Mouse (Mus musculus) brain, embryonic 14.5 days (tissue): Measurements from ENCODE around the gene C87499.

Experiments used
- CTCF ChIP-seq: fragments of 200-500 bp; IDR thresholded peaks from 2 replicates; pipeline ENCODE4 v1.5.1; 2012; ENCODE audit warnings: inconsistent platforms, mild to moderate bottlenecking, moderate library complexity, borderline replicate concordance; ENCODE audit not compliant: insufficient read depth, insufficient read length; ENCODE audit errors: extremely low read depth
- POLR2A ChIP-seq: fragments of 200-500 bp; IDR thresholded peaks from 2 replicates; pipeline ENCODE4 v1.6.1; 2012; ENCODE audit warnings: mild to moderate bottlenecking, inconsistent platforms, borderline replicate concordance; ENCODE audit not compliant: poor library complexity, insufficient read depth, insufficient read length, severe bottlenecking; ENCODE audit errors: extremely low read depth

DNA sequence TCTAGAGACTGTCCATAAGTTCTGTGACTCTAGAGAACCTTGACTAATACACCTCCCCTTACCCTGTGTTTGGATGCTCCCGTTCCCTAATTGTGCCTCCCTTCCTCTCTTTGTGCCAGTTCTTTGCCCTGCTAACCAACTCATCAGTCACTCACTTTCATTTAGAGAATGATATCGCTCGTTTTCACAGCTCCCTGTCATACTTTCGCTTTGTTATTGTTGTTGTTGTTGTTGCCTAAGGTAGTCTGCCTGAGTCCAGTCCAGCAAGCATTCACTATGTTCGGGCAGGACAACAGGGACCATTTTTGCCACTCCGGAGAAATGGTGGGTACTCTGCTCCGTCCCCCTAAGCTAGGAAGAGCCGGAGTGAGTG is 6.5 kb upstream of the C87499 start:
- TF ChIP-seq CTCF (no peak), POLR2A (no peak)
